In genomic region chr12:26109866-26110265, GRCm38 (mm10) we compare ENCODE assay signal across 24 mouse cellular contexts.
DNase-seq lines count a peak whose midpoint lies in the region; ATAC-seq lines count a peak whose summit lies in the region.
"Had no signal": no experiment of that assay in that cellular context is flagged by ENCODE, and none has a peak within 500 bp of the region (broad histone marks: within the 10 kb centered on the region; RNA-seq: fewer than 3 reads in every experiment).

No protein-coding gene starts in this region.

- DNase-seq in cerebellum, adult 11 months, result peak; percentile 44
- no peak for DNase-seq in cerebellum, postnatal 14 days
- peak; percentile 33 for DNase-seq in heart, embryonic 10.5 days (ENCODE audit: low spot score)
- no peak for DNase-seq in heart, adult 8-10 months (ENCODE audit: low spot score)
- peak; percentile 65 for DNase-seq in cerebellum, adult 9-11 months
- DNase-seq in urinary bladder, postnatal 10 days (ENCODE audit: low spot score), result no peak
- DNase-seq: adrenal gland, adult 8-10 months; adrenal gland, postnatal 36 days; B cell, adult 2 months; embryo, embryonic 11 days; gastrocnemius, postnatal 36 days; heart, adult 2 months; heart, postnatal 36 days; kidney, adult 2 months had no signal

- no peaks in the 10 kb centered on the region for H3K27me3 ChIP-seq in heart, embryonic 10.5 days (ENCODE audit: insufficient read depth, poor library complexity, severe bottlenecking)
- H3K27me3 ChIP-seq in forebrain, embryonic 15.5 days, result no peaks in the 10 kb centered on the region
- H3K27me3 ChIP-seq: embryonic facial prominence, embryonic 15.5 days; heart, embryonic 13.5 days; hindbrain, embryonic 15.5 days had no signal

- H3K9ac ChIP-seq in forebrain, embryonic 15.5 days (replicated peaks), result no peak overlapping the region
- H3K9ac ChIP-seq: embryonic facial prominence, embryonic 15.5 days; heart, embryonic 13.5 days; hindbrain, embryonic 15.5 days had no signal

- no peak overlapping the region for H3K4me3 ChIP-seq in heart, embryonic 10.5 days
- no peak overlapping the region for H3K4me3 ChIP-seq in forebrain, embryonic 15.5 days
- H3K4me3 ChIP-seq: embryonic facial prominence, embryonic 15.5 days; erythroblast, embryonic 14.5 days; forebrain, embryonic 10.5 days; heart, adult 2 months; heart, embryonic 13.5 days; hindbrain, embryonic 15.5 days had no signal

- H3K4me1 ChIP-seq in heart, embryonic 10.5 days, result no peaks in the 10 kb centered on the region
- H3K4me1 ChIP-seq in forebrain, embryonic 15.5 days, result peaks cover 16% of the 10 kb centered on the region

- no peak overlapping the region for H3K4me2 ChIP-seq in forebrain, embryonic 15.5 days (replicated peaks)
- H3K4me2 ChIP-seq: embryonic facial prominence, embryonic 15.5 days; heart, embryonic 13.5 days; hindbrain, embryonic 15.5 days had no signal

- WGBS in heart, embryonic 10.5 days, result 84% methylated on average over 6 of the region's 6 CpGs
- 88% methylated on average over 6 of the region's 6 CpGs for WGBS in forebrain, embryonic 15.5 days

- H3K9me3 ChIP-seq in heart, embryonic 10.5 days, result no peaks in the 10 kb centered on the region
- no peaks in the 10 kb centered on the region for H3K9me3 ChIP-seq in forebrain, embryonic 15.5 days
- H3K9me3 ChIP-seq: embryonic facial prominence, embryonic 15.5 days; forebrain, embryonic 10.5 days; heart, embryonic 13.5 days; hindbrain, embryonic 15.5 days had no signal

- H3K27ac ChIP-seq in heart, embryonic 10.5 days, result no peak overlapping the region
- H3K27ac ChIP-seq in forebrain, embryonic 15.5 days (replicated peaks), result no peak overlapping the region
- H3K27ac ChIP-seq: embryonic facial prominence, embryonic 15.5 days; forebrain, embryonic 10.5 days; heart, adult 2 months; heart, embryonic 13.5 days; hindbrain, embryonic 15.5 days had no signal

- H3K36me3 ChIP-seq in heart, embryonic 10.5 days, result no peaks in the 10 kb centered on the region
- H3K36me3 ChIP-seq in forebrain, embryonic 15.5 days, result no peaks in the 10 kb centered on the region
- H3K36me3 ChIP-seq: embryonic facial prominence, embryonic 15.5 days; forebrain, embryonic 10.5 days; G1E; heart, embryonic 13.5 days; hindbrain, embryonic 15.5 days had no signal

- ATAC-seq in forebrain, embryonic 15.5 days (replicated peaks), result no peak
- ATAC-seq: CD4-positive, CD25-positive, alpha-beta regulatory T cell, adult 4 months; forebrain, embryonic 14.5 days; intestine, embryonic 16.5 days had no signal

Comparison
In these comparisons a context has a peak if more than half of its experiments do, and no peak if none do; other contexts are left out.
1. DNase-seq: peak in cerebellum, adult 11 months (single experiment), heart, embryonic 10.5 days (single experiment) and cerebellum, adult 9-11 months (single experiment); none in cerebellum, postnatal 14 days (0 of 2), heart, adult 8-10 months (single experiment) and urinary bladder, postnatal 10 days (single experiment).